Mouse (Mus musculus) thymus, adult 18-20 months (tissue): ENCODE measurements around the gene Ahnak.
"Not testable (repeated sequence)": the region's sequence is repeated elsewhere in the genome, so short reads cannot be mapped to it uniquely, and the experiment has no call there.

ENCODE experiments used
- DNase-seq, 2 experiments: peaks; one replicate each; pipeline ENCODE4 v3.0.0; 2022; ENCODE audit warnings: mixed read lengths in 2 of 2

Ahnak gene

DNA sequence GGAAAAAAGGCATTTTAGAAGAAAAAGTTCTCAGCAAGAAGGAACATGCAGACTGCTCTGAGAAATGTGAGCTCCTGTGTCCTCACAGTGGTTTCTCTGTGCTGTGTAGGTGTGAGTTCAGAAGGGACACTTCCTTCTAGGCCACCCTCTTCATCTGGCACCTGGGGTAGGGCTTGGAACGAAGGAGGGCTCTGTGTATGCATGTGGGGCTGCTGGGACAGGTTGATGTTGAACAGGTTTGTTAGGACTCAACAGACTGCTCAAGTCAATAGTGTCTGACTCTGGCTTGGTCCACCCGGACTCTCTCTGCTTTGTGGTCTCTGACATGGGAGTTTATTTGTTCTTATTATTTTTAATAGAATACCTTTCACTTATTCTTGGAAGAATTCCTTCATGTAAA, 81.2 kb downstream of the Ahnak start:
- DNase-seq = no peak

DNA sequence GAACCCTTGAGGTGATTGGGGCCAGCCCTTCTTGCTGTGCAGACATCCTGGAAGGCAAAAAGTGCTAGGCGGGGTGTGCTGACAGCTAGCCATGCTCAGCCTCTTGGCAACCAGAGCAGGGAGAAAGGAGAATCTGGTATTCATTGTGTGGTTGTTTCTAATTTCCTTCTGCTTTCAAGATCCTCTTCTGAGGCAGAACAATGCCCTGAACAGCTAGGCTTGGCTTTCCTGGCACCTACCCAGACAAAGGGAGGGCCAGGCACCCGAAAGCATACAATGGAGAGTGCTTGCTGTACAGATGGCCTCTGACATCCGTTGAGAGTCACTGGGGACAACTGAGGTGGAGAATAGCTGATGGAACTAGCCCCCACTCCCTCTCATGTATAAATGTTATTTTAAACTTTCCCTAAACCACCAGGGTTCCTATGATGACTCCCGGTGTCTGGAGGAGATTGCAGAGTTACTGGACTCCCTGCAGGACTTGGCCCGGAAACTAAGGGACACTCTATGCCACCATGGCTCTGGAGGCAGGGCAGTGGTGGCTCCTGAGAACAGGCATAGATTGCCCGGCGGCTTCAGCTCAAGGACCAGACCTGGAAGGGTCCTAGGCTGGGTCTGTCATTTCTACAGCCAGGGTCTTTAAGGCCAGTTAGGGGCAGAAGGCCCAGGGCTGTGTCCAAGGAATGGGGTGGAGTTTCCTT, 82.5 kb downstream of the Ahnak start:
- DNase-seq = no peak

DNA sequence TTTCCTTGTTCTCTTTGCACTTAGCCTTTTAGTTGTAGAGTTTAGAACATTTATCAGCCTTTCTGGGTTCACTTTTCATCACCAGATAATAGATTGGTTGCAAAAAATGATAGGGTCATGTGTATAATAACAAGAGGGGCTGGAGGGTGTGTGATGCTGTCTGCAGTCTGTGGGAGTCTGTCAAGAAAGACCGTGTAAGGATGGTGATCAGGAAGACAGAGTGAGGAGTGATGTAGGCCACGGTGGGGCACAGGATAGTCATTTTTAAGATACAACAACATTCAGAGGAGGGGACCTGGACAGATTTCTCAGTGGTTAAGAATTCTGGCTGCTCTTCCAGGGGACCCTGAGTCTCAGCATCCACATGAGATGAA, 83.1 kb downstream of the Ahnak start:
- DNase-seq = no peak

DNA sequence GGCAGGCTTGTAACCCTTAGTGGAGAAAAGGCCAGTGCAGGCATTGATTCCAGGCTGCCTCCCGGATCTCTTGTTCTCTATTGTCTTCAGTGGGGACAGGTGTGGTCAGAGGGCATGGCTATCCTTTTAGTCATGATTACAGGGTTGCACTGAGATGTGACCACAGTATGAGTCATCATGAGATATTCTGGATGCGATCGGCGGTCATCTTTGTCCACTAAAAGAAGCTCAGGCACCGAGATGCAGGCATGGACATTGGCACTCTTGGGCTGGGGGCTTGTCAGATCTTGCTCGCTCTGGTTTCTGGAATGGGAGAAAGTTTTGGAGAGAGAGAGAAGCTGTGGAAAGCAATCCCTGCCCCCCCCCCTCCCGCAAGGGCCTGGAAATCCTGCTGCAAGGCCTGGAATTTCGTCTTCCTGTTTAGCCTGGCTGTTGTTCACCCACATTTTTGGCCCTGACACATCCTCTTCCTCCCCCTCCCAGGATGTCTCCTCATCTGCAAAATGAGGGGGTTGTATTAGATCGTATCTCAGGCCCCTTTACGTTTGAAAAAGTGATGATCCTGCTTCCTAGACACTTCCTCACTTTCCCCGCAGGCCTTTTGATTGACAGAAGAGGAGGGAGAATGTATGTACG, 84.8 kb downstream of the Ahnak start:
- no peak for DNase-seq

DNA sequence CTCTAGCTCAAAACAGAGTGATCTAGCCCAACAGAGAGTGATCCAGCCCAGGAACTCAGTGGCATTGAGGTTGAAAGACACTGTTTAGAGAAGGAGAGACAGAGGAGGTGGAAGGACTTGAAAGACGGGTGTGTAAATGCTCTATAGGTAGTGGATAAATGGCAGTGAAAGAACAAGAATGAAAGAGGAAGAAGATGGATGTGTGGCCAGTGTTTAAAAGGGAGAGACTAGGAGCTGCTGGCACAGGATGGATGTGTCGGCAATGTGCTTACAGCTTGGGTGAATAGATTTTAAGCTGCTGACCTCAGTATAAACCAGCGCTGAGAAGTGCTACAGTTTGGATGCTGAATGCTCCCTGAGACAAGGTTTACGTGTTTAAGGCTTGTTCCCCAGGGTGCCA, 85.3 kb downstream of the Ahnak start:
- no peak for DNase-seq

DNA sequence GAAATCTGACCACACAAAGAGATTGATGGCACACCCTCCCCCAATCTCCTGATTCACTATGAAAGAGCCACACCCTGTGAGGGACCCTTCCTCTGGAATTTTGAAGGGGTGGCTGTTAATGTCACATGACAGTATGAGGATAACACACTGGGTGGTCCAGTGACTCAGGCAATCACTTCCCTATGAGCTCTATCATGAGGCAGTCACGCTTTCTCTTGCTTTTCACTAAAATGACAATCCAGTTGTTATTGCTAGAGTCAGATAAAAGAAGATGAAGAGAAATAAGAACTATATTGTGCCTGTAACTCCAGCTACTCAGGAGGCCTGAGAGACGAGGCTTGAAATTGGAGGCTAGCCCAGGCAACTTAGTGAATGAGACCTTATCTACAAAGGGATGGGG, 86.5 kb downstream of the Ahnak start:
- DNase-seq = no peak

DNA sequence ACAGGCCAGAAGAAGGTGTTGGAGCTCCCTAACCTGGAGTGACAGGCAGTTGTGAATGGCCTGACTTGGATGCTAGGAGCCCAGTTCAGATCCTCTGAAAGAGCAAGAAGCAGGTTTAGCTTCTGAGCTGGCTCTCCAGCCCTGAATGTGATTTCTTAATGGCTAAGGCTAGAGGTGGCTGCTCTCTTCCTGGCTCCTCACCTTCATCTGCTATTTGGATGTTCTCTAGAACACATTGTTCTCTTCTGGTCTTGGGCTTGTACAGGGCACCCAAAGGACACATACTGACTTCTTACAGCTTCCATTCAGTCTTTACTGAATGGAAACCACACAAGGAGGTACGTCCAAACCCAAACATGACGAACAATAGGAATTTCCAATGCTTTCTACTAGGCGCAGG, 87.0 kb downstream of the Ahnak start:
- DNase-seq = no peak

DNA sequence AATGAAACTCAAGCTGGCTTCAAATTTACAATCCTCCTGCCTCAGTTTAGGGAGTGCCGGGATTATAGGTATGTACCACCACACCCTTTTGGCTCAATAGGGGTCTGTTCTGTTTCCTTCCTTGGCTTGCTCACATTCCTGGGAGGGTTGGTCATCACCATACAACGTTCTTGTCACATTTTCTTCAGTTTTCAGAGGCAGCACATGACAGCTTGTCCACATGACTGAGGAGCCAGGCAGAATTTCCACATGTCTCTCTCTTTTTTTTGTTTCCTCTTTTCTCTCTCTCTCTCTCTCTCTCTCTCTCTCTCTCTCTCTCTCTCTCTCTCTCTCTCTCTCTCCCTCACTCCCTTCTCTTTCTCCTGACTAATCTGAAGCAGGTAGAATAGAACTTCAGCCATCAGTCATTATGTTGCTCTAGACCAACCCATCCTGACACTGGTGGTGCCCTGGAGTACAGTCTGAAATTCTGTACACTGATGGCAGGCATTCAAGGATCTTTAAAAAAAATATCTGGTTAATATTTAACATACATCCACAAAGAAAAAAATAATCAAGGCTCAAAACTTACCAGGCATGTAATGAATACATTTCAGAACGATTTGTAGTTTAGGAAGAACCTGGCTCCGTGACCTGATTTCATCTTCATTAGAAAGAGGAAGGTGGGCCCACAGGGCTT, 88.0 kb downstream of the Ahnak start:
- no peak for DNase-seq

DNA sequence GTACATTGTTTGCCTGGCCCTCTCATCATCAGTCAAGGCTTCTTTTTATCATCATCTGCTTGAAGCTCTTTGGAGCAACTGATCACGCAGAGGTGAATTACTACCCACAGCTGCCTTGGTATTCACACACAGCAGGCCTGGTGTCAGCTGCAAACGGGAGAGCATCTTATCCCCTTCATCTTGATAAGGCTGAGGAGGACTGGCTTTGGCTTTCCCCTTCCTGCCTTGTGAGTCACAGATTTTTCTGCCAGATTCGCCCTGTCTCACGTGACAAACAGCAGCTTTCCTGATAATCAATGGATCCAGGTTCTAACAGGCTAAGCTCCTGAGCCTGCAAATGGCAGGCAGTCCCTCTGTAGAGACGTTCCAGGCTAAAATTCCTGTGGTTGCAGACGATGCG, 90.8 kb downstream of the Ahnak start:
- no peak for DNase-seq

DNA sequence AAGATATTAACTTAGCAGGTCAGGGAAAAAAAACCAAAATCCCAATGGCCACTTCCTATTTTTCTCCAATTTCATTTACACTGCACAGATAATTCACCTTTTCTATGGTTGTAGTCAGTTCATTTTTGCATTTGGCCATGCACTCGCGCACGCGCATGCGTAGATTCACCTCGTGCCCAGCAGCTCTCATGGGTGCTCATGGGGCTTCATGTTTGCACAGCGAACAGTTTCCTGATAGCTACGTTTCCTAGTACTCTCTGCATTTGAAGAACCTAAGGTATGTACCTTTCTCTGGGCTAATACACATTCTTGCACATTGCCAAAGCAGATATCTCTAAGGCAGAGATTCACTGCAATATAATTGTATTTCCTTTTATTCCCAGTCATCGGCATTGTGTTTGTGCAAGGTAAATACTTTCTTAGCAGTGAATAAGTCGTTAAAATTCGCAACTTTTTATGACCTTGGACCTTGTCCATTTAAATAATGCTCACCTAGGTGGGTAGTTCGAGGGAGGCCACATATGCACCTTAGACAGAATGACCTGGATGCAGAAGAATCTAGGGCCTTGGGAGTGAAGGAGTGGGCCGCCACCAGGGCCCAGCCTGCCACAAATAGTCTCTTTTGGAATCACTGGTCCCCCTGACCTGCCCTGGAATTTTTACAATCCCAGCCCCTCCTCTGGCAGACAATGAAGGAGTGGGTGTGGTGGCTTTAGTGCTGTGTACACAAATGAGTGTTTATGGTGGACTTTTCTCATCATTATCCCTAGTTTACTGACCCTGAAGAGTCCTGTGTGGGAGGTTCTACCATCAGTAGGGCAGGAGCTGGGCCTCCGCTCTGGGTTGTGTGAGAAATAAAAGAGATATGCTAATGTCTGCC, 92.5 kb downstream of the Ahnak start:
- DNase-seq = no peak

DNA sequence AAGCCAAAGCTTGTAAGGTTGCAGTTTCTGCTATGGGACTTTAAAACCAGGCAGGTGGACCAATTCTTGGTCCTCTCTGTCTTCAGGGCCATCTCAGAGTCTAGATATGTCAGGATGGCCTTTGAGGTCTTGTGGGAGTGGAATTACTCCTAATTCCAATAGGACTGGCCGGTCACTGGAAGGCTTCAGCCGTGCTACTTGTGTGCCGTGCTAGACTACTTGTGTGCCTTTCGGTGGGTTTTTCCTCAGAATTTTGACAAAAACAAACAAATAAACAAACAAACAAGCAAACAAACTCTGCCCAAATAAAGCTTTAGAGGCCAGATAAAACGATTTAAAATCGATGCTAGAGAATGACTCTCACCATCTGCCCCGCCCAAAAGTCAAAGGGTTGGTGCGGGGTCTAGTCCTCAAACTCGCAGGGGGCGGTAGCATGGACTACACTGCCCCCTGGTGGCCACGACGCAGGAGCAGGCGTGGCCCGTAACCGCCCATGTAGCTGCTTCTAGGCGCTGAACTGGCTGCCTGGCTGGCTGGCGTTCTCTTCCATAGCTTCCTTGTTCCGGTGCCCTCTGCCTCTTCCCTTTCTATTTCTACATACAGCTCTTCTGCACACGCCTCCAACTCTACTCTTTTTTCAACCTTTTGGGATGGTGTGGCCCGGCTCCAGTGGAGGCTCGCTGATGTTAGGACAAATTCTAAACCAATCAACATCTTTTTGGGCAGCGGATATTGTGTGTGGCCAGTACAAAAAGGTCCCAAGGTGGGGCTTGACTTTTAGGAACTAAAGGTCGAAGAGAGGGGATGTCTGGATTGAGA, 93.3 kb downstream of the Ahnak start:
- DNase-seq = peak; percentile 64 to 67

DNA sequence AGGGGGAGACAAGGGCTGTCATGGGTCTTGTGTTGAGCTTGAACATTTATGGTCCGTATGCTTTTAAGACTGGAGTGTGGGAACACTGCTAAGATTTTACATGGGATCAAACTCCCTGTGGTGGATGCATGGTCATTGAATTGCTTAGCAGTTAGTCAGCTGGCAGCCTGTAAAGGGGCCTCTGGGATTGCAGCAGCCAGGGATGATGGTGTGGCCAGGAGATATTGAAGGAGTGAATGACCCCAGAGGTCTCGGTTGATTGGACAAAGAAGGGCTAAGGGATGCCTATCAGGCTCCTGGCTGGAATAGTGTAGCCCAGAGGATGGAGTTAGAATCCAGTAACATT, 93.9 kb downstream of the Ahnak start:
- DNase-seq = no peak

DNA sequence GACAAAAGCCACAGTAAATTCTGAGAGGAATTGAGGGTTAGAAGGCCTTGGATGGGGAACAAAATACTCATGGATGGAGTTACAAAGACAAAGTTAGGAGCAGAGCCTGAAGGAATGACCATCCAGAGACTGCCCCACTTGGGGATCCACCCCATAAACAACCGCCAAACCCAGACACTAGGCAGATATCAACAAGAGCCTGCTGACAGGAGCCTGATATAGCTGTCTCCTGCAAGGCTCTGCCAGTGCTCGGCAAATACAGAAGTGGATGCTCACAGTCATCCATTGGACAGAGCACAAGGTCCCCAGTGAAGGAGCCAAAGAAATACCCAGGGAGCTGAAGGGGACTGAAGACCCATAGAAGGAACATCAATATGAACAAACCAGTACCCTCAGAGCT, 94.8 kb downstream of the Ahnak start:
- DNase-seq = not testable (repeated sequence)

DNA sequence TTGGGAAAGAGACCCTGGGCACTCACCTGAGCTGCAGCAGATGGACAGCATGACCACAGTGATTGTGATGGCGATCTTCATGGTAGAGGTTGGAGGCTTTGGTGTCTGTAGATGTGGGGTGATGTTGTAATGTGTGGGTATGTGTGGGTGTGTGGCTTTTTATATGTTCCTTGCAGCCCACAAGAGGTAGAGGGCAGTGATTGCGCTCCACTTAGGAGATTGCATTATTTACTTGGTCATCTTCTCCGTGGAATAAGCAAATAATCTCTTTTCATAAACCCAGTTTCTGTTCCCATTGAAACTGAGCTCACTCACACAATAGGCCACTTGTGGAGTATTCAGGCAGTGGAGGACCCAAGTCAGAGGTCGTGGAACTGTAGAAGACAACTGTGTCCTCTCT, 98.7 kb downstream of the Ahnak start, which contains the start of gene Scgb1a1:
Gene Scgb1a1, minus strand, starts transcription at position 138 of the 400 bp plus-strand sequence.
- DNase-seq = no peak

DNA sequence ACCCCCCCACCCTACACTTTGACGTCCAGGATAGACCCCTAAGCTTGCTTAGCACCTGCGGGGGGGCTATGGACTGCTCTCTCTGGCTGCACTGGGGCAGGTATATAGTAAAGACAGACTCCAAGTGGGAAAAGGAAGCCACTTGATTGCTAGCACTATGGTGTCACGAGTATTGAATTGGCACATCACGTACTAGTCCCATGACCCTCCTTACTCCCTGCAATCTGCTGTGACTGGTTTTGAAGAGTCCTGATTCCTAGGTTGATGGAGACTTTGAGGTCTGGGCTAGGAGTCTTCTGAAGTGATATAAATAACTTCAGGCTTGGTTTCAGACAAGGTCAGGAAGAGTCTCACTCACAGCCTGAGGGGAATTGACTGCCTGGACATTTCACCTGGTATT, 101.1 kb downstream of the Ahnak start:
- no peak for DNase-seq

DNA sequence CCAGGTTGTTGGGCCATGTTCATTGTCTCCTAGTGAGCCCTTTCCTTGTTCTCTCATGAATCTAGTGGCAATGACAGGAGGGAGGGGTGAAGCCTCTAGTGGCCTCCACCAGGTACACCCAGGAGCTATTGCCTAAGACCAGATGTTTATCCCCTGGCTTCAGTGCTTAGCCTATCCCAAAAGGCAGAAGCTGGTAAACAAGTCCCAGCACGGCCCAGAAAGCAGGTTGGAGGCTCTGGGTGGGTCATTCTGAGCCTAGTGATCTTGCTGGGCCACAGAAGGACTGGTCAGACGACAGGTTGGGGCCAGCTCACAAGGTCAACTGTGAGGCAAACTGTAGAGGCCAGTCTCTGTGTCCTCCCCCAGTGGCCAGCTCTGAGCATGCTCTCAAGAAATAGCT, 101.6 kb downstream of the Ahnak start:
- no peak for DNase-seq

DNA sequence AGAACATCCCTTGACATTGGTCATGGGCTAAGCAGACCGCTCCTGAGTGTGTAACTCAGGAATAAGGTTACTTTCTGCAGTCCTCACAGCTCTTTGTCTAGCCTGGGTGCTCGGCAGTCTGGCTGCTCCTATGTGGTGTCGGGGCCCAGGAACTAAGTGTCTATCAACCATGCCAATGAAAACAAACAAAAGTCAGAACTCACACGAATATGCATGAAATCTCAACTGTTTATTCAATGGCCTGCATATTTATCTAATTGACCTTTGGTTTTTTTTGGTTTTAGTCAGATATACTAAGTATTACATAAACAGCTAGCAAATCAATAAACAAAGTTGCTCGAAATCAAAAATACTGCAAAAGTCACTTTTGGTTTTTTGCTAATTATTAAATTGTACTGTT, 106.0 kb downstream of the Ahnak start:
- DNase-seq = no peak

DNA sequence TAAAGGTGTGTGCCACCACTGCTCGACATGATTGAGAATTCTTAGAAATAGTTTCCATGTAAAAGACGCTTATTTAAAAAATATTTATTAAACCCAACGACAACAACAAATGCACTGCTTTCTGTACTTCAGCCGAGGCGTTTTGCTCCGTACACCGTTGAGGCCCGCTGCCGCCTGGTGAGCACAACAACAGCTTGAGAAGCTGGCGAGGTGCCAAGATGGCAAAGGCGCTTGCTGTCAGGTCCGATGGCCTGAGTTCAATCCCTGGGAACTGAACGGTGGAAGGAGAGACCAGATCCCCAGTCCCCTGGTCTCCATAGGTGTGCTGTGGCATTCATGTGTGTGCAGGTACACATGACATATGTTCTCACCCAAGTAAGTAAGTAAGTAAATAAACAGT, 108.4 kb downstream of the Ahnak start:
- DNase-seq = no peak

DNA sequence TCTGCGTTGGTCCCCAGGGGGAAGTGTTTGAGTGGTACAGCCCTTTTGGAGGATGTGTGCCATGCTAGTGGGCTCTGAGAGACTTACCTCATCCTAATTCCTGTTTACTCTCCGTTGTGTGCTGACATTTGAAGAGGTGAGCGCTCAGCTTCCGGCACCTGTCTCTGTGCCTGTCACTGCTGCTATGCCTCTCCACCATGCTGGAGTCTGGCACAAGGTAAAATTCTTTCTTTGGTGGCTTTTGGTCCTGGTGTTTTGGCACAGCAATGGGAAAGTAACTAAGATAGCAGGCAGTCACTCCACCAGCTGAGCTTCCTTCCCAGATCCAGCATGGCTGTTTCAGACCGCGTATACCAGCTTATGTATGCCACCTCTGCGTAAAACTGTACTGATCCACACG, 110.7 kb downstream of the Ahnak start:
- no peak for DNase-seq

DNA sequence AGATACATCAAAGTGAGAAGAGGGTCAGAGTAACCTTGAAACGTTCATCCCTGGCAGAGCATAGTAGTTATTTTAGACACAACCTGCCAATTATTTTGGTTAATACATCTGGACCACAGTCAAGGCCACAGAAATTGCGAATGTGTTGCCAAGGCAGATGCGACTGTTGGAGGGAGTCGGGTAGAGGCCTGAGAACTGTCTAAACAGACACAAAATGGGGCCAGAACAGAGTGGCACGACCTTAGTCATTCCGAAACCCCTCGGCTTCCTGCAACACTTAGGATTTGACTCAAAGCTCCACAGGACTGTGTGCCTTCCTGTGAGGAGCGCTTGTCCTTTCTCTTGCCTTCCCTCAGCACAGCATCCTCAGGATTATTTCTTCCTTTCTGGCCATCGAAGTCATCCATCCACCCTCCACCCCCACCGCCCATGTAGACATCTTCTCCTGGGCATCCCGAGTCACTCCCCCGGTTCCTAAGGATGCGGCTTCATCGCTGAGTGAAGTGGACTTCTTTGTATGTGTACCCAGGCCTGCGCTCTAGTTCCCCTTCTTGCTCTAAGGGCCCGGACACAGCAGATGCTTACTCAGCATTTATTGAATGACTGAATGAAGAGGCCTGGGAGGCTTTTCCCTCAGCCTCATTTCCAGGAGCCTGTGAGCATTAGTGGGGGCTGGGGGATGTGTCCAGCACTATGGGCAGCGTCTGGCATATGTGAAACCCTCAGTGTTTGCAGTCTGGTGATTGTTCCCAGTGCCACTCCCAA, 111.4 kb downstream of the Ahnak start:
- no peak for DNase-seq

DNA sequence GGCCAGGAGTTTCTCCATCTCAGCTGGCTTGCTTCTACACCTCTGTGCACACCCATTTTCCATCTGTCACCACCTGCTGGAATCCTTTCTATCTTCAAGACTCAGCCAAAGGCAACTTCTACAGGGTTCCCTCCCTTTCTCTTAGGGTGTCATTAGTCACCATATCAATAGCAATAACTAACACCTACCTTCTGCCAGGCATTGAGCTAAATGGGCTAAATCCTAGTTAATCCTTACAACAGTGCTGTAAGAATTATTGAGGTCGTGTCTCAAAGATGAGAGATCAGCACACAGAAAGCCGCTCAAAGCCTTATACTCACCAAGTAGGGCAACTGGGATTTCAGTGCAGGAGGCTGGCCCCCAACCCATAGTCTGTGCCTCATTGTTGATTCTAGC, 112.0 kb downstream of the Ahnak start:
- no peak for DNase-seq

DNA sequence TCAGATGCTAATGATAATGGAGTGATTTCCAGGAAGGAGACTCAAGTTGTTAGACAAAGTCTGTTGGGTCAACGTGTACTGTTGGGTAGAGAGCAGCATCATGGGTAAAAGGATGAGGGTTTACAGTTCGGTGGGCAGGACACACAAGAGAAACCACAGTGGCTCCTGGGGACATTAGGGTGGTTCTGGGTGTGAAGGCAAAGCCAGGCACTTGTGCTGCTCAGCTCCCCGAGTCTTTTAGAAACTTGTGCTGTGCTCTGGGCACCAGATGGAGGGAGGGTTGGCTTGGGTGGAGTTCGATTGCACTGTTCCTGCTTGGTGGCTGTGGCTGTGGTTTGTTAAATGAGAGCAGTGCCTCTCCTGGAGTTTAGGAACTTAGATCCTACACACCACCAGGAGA, 114.9 kb downstream of the Ahnak start:
- DNase-seq = no peak
